In genomic region chr16:96996854-96997253, GRCm38 (mm10) we compare ENCODE assay signal across 7 mouse cellular contexts.
DNase-seq lines count a peak whose midpoint lies in the region.

No protein-coding gene starts in this region.

- peak; percentile 17 for DNase-seq in retina, postnatal 1 day
- no peak for DNase-seq in retina, embryonic 14.5 days (ENCODE audit: low spot score)
- peak; percentile 89 to 96 for DNase-seq in cerebellum, postnatal 25 days
- peak; percentile 70 for DNase-seq in heart, postnatal 4 days
- peak; percentile 28 to 45 for DNase-seq in left cerebral cortex, postnatal 36 days (ENCODE audit: low spot score in 2 of 2)
- DNase-seq in right cerebral cortex, postnatal 36 days (ENCODE audit: low spot score in 2 of 2): peak; percentile 36 to 43
- no peak for DNase-seq in spleen, postnatal 14 days (ENCODE audit: low spot score in 2 of 2)

- intact Hi-C loops in left cerebral cortex, postnatal 36 days (cut with DNase I): no loop called here

Comparison
In these comparisons a context has a peak if more than half of its experiments do, and no peak if none do; other contexts are left out.
1. DNase-seq: peak in retina, postnatal 1 day (single experiment), cerebellum, postnatal 25 days (2 of 2), heart, postnatal 4 days (single experiment), left cerebral cortex, postnatal 36 days (2 of 2) and right cerebral cortex, postnatal 36 days (2 of 2); none in retina, embryonic 14.5 days (single experiment) and spleen, postnatal 14 days (0 of 2).